Mouse (Mus musculus) CD4-positive, CD25-positive, alpha-beta regulatory T cell, adult 2 months (primary cell): Measurements from ENCODE around the gene Pus7l.
"Not testable (repeated sequence)": the region's sequence is repeated elsewhere in the genome, so short reads cannot be mapped to it uniquely, and the experiment has no call there.

ENCODE experiments used
- DNase-seq: peaks from one replicate; pipeline ENCODE4 v3.0.0-alpha.2; 2012; ENCODE audit warnings: low read depth, low spot score

The Pus7l gene

DNA sequence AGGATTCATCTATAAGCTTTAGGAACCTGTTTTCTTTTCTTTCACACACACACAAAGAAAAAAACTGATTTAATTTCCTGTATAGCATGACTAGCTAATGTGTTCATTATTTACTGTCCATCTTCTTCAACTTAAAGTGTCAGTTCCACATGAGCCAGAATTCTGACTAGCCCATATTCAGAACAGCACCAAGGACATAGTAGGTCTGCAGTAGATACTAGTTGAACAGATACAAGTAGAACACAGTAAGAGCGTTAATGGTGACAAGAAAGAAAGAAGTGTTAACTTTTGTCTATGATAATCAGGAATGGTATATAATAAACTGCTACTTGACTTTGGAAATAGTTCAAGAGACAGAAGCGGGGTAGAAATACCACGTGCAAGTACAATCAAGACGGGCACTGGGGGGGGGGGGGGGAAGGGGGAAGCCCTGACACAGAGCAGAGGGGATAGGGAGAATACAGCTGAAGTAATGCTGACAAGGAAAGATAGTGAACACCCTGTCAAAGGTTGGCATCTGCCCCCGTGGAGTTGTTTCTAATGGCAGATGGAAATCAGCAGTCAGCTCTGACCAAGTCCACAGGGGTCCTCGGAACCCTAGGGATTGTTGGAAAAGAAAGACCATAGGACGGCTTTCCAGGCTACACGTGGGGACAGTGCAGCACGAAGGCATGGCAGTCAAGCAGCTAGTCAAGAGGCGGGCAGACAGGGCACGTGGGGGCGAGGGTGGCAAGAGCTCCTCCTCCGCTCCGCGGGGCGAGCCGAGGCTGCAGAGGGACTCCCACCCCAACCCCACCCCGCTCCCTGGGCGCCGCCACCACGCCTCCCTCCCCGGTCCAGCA is 559 bp downstream of the Pus7l start:
- no peak for DNase-seq

DNA sequence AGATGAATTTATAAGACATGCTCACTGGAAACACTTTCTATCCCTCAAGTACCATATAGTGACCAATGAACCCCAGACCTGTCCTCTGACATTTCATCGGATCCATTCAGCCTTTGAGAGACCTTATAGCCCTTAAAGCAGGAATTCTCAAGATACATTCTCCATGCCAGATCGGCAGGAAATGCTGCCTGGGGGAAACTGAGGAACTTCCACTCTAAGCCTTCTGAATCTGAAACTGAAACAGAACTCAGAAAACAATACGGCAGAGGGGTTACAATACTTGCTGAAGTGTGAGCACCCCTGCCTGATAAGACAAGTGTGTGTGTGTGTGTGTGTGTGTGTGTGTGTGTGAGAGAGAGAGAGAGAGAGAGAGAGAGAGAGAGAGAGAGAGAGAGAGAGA is 4.1 kb downstream of the Pus7l start:
- DNase-seq = no peak

DNA sequence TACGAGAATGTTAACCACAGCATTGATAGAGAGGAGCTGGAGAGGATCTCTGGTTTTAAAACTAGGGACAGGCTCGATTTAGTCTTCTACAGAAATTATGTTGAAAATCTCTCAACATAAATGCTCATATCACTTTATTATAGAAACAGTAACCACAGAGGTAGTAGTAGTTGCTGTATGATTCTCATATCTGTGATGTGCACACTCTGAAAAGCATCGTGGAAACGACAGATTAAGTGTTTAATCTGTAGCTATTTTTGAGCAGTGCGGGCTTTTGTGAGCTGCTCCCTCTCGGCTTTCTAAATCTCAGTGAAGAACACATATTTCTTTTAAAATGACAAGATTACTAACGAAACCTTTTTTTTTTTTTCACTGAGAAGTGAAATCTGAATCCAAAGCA is 7.8 kb downstream of the Pus7l start:
- no peak for DNase-seq

DNA sequence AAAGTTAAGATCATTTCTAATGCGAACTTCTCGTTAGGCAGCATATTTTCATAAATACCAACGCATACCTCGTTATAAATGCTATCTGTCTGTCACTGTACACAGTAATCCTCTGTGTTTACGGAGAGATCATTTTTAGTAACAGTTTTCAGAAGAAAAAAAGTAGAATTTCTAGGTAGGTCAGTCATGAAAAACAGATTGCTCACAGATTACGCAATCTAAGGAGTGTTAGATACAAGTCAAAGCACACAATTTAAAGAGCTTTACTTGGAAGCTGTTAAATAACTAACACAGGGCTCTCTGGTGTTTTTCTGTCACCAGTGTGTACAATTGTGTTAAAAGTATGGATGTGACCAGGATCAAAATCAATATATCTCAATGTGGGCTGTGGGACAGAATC is 10.4 kb downstream of the Pus7l start:
- DNase-seq = no peak

DNA sequence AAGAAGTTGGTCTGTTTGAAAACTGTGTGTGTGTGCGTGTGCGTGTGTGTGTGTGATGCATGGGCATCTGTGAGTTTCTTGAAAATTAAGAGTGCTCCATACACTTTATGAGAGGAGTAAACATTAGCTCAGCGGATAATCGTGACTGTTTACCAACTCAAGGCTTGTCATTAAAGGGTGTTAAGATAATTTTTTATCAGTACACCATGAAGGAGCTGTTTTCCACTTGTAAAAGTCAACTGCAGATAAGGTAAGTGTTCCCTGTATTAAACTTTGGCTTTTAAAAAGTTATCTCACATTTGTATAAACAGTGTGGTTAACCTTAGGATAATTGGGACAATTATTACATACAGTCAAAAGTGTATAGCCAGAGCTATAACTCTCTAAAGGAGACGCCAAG is 11.0 kb downstream of the Pus7l start:
- no peak for DNase-seq

DNA sequence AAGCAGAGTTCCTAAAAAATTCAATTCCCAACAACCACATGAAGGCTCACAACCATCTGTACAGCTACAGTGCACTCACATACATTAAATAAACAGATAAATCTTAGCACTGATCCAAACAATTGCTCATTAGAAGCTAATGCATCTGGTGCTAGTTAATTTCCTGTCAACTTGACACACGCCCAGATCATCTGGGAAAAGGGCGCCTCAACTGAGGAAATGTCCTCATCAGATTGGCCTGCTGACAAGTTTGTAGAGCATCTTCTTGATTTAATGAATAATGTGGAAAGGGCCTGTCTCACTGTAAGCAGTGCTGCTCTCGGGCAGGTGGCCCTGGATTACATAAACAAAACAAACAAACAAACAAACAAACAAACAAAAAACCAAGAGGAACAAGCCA is 12.8 kb downstream of the Pus7l start:
- no peak for DNase-seq

DNA sequence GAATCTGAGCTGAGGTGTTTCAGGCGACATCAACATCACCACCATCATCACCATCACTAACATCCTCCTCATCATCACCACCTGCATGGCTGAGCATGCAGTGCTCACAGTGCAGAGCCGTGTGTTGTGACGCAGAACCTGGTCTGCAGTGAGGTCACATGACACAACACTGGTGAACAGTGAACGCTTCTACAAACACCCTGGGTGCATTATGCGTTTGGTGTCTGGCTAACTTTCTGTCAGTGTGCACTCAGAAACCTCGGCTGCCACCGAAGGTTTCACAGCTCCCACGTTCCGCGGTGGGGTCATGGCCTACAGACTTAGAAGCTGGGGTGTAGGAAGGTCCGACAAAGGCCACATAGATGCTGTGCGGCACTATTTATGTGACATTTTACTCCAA is 18.4 kb downstream of the Pus7l start:
- DNase-seq = no peak

DNA sequence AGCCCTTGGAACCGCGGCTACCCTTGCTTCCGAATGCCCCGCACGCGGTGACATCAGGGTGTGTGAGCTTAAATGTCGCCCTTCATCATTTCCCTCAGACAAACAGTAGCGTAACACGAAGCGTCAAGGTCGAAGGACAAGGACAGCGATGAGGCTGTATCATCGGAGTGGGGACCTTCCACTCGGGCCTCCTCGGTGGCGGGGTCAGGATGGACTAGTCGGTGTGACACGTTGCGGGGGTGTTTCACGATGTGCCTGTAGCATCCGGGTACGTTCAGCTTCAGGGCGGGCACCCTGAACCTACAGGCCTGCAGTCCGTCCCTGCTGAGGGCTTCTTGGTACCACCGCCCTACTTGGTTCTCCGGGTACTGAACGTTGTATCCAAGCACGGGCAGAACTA is 20.1 kb downstream of the Pus7l start:
- DNase-seq = no peak

DNA sequence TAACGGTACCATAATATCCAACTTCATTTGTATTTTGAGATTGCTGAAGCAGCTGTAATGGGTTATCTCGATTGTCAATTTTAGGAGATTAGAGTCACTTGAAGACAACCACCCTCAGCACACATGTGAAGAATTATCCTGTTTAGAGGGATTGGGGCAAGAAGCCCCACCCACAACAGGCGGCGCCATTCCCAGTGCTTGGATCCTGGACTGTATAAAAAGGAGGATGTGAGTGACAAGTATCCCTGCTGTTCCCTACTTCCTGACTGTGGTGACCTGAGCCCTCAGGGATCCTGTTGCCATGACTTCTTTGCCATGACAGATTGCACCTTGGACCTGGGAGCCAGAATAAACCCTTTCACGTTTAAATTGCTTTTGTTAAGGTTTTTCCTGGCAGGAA is 22.4 kb downstream of the Pus7l start:
- no peak for DNase-seq

DNA sequence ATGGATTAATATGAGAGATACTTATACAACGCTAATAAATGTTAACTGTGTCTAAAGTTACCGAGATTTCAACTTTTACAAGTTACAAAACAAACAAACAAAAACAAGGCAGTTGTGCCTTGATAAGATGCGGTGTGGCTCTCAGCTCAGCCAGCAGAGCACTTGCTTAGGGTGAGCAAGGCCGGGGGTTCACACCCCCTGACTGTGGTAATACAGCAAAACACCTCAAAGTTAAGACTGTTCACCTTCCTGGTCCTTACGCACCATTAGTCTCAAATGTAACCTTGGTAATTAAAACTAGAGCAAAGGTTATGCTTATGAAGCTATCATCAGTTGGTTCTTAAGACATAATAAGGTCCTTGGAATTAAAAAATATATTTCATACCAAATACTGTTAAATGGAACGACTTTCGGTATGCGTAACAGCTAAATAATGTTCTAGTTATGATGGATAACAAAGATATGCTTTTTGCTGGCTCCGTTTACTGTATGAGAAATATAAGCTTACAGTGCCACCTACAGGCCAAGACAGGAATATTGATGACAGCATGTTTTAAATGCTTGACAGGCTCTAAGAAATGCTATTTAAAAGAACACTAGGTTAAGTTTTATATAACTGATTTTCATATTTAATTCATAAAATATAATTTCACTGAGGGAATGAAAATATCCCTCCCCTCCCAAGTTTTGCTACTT is 23.0 kb downstream of the Pus7l start:
- DNase-seq = peak; percentile 83

DNA sequence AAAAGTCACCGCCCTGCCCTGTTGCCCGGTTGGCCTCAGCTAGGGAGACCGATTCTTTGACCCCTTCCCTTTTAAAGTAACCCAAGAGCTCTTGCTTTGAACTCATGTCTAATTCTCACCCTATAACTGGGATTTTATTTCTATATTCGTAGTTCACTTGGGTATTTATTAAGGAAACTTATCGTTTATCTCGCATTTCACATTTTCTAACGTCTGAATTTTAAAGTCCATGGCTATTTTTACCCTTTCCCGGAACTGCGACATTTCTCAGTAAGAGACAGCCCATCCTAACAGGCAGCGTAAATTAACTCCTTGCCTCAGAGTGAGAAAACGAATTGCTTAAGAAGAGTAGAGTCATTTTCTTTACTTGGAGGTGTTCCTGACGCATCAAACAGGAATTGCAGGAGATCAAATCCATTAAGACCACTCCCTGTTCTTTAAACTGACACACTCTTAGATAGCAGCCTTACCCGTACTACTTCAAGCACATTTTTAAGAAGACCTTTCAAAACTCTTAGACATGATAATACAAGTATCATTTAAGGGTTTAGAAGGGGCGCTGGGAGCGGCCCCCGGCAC is 25.3 kb downstream of the Pus7l start:
- no peak for DNase-seq

DNA sequence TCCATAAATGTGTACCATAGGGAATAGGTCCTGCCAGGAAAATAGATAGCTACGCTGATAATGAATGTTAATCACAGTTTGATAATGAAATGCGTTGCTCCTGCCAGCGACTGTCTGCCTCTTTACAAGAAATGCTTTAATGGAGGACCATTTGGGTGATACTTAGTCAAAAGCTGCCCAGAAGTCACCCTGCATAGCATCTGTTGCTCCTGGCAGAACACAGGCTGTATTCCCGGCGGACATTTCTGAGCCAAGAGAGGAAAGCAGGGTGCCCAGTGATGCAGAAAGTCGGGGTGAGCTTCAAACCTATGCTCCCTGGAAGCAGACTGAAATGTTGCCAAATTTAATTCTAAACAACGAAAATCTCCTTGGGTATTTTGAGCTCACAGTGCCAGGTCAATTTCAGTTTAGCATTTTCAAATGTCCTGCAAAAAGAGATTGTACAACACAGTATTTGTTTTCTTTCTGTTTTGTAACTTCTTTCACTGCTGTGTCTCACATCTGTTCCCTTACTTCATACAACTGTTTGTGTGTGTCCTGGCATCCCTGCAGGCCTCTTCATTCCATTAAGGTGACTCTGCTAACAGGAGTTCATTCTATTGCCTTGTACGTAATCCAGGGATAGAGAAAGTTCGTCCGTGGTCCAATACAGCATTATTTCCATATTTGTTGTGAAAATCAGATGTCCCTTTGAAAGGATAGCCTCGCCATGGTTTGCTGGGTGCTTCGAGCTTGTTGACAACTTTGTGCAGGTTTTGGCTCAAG is 39.7 kb downstream of the Pus7l start:
- no peak for DNase-seq

DNA sequence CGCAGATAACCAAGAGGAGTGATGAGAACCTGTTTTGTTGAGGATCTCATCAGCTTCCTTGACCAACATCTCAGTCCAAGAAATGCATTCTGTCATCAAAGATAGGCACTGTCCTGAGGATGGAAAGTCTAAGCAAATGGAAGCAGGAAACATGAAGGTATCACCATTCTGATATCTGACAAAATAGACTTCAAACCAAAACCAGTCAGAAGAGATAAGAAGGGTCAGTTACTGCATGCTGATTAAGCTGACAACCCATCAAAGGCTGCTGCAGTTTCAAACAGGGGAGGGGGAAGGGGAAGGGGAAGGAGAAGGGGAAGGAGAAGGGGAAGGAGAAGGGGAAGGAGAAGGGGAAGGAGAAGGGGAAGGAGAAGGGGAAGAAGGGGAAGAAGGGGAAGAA is 44.1 kb downstream of the Pus7l start:
- DNase-seq = no peak

DNA sequence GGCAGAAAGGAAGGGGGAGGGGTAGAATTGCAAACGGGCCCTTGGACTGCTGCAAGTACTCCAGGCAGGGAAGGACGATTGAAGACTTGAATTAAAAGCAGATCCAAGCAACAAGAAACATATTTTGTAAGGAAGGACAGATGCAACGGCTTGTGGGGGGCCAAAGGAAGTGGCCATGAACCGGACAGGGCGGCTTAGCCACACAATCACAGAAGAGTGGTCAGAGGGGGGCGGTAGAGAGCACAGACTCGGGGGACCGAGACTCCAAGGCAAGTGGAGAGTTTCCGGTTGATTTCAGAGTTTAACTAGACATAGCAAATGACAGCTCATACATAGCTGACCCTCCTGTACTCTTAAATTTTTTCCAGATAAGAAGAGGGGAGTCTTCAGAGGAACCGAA is 47.4 kb downstream of the Pus7l start:
- peak; percentile 8 for DNase-seq

DNA sequence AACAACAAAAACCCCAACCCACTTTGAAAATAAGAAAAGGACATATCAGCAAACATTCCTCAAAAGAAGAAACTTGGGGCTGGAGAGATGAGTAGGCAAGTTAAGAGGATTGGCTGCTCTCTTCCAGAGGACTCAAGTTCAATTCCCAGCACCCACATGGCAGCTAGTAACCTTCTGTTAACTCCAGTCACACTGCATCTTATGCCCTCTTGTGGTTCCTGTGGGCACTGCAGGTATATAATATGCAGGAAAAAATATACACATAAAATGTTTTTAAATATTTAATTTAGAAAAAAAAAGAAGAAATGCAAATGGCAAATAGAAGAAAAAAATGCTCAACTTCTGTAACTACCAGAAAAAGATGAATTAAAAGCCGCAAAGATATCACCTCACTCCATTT is 48.9 kb downstream of the Pus7l start:
- DNase-seq = peak; percentile 9

DNA sequence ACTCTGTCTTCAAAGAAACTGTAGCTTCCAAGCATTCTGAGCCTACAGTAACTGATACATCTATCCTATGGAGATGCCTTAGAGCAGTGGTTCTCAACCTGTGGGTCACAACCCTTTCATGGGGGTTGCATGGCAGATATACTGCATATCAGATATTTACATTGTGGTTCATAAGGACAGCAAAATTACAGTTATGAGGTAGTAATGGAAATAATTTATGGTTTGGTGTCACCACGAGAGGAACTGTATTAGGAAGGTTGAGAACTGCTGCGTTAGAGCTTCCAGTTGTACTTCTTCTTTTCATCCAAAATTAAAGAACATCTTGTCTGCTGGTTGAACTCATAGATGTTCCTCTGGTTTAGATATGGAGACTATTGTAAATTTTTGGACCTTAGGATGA is 53.9 kb downstream of the Pus7l start:
- no peak for DNase-seq

DNA sequence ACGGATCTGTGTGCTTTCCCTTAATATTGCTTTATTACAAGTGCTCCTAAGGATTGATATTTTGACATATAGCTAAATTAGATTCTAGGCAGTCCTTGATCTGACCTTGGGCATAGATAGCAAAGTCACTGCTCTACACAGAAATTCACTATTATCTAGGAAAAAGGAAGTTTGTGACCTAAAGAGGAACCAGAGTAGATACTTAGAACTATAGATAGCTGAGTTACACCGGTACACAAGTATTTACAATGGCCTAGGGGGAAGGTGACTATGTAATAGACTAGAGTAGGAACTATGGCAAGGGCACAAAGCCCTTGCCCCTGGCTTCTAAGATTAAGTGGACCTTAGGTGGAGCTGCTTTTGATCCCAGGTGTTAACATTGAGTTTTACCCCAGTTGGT is 55.3 kb downstream of the Pus7l start:
- DNase-seq = not testable (repeated sequence)

DNA sequence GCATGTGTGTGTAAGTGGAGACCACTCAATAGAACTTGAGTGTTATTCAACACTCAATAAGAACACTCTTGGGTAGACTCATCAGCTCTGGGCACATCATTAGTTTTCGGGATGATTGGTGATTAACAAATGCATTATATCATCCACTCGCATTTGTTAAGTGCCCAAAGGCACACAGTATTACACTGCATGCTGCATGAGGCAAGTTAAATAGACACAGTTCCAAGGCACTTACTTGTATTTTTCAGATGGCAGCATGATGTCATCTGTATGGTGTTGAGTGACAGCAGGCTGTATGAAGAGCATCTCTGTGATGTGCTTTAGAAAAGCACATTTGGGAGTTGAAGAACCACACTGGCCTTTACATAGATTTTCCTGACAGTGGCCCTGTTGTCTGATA is 60.8 kb downstream of the Pus7l start:
- no peak for DNase-seq

DNA sequence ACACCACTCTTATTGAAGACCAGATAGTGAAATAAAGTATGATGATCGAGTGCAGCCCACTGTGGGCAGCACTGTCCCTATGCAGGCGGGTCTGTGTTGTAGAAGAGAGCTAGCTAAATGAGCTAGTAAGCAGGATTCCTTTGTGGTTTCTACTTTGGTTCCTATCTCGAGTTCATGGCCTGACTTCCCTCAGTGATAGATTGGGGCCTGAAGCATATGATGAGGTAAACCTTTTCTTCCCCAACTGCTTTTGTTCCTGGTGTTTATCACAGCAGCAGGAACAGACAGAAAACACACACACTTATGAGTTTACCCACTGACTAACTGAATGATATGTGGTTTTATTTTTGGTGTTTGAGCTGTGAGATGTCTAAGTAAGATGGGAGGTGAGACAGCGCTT is 62.6 kb downstream of the Pus7l start:
- no peak for DNase-seq

DNA sequence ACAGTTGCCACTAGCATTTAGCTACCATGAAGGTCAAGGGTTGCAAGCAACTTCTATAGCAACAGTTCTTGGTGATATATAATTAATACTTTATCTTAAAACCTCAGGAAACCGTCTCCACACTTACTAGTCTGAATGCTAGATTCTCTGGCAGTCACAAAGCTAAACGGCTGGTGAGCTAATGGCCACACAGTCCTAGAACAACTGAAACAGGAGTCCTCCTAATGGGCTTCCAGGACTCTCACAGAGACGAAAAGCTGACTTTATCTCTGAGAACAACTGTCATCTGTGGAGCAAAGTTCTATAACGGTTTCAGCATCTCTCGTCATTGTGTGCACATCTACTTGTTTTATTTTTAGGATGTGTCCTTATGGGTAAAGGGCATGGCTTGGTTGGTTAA is 63.1 kb downstream of the Pus7l start:
- DNase-seq = no peak

DNA sequence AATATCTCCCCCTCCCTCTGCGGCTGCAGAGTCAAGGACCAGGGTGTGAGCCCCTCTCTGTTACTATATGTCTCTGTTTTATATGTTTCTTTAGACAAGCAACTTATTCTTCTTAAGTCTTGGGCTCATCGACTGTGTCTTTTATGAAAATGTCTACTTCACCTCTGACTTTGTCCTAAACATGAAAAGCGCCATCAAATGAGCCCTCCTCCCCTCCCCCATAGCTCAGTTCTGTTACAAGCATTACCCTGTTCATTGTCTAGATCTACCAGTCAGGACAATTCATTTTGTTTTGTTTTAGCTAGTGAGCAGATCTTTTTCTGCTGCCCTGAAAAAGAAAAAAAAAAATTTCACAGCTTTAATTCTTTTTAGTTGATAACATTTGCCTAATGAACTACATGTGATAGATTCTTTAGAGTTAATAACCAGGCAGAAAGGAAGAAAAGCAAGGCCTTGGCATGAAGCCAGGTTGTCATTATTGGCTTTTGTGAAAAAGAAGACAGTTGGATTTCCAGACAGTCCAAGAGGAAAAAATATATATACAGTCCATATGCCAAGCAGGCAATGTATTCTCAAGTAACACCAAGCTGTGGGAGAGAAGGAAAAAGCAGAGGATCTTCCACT is 63.7 kb downstream of the Pus7l start:
- no peak for DNase-seq

DNA sequence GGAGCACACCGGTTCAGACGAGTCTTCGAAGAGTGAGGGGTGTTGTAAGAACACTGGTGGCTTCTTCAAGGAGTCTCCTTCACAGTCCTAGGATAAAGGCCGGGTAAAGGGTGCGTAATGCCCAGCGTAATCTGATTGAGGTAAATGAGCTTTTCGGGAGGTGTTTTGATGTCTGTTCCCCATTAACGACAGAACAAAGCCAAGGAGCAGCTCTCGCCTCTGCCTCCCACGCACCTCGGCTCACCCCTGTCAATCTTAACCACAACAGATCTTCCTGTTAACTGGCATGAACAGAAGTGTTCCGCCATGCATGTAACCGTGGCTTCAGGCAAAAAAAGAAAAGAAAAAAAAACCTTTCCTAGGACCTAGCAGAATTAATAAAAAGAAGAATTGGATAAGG is 64.6 kb downstream of the Pus7l start:
- DNase-seq = peak; percentile 73
